Mouse (Mus musculus): Measurements from ENCODE around the gene Rbm34.
"Not testable (repeated sequence)": the region's sequence is repeated elsewhere in the genome, so short reads cannot be mapped to it uniquely, and the experiment has no call there.

The Rbm34 gene

DNA sequence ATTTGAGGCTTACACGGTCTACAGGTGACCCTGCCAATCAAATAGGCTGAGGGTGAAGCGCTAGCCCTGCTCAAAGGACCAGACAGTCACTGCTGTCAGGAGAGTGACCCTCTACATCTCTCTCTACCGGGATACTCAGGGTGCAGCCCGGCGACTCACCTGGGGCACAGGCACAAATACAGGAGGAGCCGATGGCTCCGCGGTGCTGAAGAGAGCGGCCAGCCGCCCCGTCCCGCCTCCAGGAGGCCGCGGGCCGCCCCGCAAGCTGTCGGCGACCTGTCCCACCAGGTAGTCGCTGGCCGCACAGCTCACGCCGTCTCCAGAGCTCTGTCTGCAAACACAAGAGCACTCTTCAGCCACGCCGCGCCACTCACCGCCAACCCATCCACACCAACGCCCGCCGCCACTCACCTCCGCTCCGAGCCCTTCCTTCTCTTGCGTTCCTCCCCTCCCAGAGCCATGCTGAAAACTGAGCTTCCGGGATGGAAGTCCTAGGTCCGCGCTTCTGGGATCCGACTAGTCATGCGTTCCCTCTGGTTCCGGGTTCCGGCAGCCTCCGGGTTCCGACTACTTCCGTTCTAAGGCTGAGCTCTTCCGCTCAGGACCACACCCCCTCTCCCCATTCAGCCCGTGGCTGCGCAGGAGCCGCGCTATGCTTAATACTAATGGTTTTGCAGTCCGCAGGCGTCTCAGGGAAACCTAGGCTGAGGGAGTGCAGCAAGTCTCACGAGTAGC lies at the start of gene Rbm34:
Gene Rbm34 (minus strand): TSS at position 493 of the 735 bp plus-strand sequence.
- peak; percentile 94 to 96 for DNase-seq

DNA sequence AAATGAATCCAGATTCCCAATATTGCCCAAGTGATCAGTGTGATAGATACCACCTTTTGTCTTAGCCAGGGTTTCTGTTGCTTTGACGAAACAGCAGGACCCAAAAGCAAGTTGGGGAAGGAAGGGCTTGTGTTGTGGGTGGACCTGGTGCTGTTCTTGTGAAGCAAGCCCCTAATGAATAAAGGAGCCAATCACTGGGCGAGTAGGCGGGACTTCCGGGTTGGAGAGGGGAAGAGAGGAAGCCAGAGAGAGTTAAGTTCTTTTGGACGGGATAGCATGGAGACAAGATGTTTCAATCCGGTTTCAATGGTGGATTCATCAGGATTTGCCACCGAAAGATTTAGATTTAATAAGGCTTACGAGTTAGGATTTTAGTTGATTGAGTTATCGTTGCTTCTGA lies 40.8 kb upstream of the Rbm34 start:
- DNase-seq: no peak

DNA sequence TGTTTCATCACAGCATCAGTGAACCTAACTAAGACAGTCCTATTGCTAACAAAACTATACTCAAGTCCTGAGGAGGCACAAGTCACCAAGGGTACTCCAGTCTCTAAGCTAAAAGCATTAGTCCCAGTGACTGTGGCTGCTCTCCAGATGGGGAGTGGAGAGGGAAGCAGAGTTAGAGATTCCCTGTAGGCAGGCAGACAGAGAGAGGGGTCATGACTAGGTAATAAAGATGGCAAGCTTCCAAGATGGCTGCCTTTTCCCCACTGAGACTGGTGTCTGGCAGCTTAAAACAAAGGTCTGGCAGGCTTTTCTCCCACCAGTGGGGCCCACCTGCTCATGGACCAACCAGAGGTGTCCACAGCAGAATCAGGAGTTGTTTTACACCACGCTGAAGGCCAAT lies 23.6 kb upstream of the Rbm34 start:
- DNase-seq: no peak

DNA sequence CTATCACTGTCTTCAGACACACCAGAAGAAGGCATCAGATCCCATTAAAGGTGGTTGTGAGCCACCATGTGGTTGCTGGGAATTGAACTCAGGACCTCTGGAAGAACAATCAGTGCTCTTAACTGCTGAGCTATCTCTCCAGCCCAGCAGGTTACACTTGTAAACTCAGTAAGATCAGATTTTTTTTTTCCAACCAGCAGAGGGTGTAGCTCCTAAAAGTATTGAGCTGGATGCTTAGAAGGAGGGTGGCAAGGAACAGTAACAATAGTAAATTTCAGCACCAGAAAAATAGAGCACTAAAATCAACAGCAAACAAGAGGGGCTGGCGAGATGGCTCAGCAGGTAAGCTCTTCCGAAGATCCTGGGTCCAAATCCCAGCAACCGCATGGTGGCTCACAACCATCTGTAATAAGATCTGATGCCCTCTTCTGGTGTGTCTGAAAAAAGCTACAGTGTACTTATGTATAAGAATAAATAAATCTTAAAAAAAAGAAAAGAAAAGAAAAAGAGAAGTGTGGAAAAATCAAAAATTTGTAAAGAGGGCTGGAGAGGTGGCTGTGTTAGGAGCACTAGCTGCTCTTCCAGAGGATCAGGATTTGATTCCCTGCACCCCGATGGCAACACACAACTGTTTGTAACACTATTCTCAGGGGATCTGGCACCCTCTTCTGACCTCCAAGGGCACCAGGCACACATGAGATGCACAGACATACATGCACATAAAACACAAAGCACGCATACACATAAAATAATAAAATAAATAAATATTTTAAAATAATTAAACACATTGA lies 18.7 kb upstream of the Rbm34 start:
- no peak for DNase-seq

DNA sequence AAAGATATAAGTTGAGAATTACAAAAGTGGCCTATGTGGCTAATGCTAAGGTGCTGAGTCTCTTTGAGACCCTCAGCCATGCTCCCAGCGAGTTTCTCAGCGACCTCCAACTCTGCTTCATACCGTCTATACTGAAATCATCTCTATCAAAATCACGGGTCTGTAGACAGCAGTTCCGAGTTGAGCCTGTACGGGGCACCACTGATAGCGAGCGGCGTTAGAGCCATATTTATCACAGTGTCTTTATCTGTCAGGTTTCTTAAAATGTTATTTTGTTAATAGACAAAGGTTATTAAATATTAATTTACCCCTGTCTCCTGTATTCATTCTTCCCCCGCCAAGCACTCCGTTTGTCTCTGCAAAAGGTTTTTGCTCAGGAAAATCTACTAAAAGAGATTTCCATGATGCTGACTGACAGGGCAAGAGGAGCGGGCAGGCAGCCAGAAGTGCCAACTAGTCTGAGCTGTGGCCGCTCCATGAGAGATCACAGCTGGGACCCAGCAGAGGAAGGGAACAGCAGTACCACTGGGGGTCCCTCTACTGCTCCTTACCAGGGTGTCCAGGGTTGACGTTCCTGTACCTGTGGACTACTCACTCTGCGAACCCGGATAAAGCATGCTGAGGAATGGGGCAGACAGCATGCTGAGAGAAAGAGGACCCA lies 17.6 kb upstream of the Rbm34 start:
- peak; percentile 68 to 71 for DNase-seq

DNA sequence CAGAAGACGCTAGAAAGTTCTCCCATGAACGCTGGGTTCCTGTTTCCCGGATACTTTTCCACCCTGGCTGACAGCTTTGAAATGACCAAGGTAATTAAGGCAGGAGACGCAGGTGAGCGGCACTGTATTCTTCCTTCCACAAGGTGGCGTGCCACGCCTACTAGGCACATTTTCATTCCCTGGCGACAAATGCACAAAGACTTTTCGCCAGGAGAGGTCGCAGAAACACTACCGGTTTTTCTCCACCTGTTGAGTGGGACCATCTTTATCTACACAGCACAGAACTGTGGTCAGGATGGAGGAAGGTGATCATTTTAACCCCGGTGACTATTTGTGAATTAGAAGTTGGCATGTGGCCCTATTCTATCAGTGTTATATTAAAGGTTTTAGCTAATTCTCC lies 15.6 kb upstream of the Rbm34 start:
- DNase-seq: peak; percentile 91 to 93

DNA sequence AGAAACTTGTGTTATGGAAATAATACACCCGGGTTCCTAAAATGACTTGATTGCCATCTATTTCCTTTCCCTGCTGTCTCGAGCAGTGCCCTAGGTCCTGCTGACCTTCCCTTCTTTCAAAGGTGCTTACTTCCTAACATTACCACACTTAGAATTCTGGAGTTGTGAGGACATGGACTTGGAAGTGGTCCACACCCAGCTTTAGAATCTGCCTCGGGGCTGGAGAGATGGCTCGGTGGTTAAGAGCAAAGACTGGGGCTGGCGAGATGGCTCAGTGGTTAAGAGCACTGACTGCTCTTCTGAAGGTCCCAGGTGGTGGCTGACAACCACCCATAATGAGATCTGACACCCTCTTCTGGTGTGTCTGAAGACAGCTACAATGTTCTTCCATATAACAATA lies 9.2 kb upstream of the Rbm34 start:
- DNase-seq: no peak

DNA sequence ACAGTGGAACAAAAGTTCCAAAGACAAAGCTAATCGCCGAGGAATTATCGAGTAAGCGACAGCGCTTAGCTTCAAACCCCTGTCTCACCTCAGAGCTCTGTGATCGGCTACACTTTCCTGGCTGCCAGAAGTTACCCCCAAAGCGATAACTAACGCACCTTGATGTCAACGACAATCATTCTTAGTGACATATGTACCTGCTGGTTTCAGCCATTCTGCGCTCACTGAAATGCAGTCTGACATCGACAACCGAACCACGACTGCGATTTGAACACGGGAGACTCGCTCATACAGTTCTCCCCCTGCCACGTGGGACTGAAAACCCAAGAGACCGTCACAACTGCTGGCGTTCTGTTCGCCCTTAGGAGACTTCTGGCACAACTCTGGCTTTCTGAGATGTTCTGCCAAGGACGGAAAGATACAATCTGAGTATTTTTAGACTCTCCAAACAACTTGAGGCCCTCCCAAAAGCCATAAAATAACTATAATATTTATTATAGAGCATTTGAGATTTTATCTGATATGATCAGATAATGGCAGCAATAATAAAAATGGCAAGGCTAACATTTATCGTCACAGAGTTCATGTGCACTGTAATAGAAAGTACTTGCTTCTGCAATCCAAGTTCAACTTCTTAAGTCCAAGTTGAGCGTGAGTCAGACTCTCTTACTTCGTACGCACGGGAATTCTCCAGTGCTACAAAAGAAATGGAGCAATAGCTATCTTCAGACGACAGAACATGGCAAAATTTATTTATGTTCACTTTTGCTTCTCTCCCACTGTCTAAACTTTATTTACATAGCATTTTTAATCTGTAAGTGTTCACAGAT lies 8.4 kb upstream of the Rbm34 start:
- no peak for DNase-seq

DNA sequence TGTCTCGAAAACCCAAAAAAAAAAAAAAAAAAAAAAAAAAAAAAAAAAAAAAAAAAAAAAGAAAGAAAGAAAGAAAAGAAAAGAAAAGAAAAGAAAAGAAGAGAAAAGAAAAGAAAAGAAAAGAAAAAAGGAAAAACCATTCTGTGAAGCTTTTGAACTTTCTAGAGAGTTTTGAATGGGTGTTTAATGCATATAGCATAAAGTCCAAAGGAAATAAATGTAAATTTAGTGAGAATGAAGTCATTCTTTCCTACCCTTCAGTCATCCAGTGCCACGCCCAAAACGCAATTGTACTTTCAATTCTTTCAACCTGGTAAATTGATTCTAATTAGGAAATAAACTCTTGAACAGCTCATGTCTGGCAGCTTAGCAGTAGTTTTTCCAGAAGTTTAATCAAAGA lies 7.7 kb upstream of the Rbm34 start:
- not testable (repeated sequence) for DNase-seq

DNA sequence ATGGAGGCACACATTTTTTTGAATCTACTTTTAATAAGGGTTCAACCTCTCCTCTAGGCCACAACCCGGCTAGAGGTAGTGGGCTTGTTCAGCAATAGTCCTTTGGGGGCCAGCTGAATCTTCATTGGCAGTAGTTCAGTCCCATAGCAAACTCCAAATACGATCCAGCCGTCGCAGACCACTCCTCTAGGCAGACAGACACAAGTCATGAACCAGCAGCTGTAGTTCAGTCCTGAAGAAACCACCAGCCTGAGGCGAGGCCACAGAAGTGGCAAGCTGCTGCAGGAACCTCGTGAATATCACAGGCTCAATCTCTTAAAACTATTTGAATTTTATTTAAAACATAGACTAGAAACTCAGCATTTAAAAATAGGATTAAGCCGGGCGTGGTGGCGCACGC lies 7.2 kb upstream of the Rbm34 start:
- DNase-seq: no peak

DNA sequence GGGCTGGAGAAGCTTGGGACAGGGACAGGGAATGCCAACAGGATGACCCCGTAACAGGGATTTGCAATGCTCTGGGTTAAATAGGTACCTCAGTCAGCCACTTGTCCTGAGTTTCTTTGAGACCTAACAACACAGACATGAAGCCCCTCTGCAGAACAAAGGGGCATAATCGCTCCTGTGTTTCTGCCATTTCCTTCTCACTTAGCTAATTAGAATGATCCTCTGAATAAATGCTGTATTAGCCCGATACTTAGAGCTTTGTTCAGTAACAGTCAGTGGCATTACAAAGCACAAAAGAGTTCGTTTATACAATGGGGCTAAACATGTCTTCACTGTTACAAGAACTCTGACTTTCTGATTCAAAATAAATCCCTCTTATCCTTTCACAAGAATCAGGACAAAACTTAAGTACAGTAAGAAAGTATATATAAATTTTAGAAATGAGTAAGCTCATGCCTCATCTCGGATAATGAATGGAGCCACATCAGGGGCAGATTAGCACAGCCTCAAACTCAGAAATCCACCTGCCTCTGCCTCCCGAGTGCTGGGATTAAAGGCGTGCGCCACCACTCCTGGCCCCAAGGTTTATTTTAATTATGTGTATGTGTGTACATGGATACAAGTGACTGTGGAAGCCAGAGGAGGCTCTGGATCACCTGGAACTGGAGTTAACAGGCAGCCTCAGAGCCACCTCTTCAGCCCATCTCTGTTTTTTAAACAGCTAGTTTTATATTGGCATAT lies 5.9 kb upstream of the Rbm34 start:
- DNase-seq: no peak

DNA sequence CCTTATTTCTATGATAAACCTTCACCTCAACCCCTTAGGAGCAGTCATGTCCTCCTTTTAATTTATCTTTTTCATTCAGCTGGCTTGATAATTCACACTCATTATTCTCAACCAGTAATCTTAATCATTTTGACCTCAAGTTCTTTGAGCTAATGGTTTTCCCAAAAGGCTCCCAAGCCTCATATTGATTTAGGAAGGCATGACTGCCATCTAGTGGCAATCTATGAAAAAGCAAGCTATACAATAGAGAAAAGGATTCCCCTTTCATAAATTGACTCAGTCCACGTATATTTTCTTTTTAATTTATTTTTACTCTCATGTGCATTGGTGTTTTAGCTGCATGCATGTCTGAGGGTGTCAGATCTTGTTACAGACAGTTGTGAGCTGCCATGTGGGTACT lies 4.8 kb upstream of the Rbm34 start:
- DNase-seq: peak; percentile 41 to 69

DNA sequence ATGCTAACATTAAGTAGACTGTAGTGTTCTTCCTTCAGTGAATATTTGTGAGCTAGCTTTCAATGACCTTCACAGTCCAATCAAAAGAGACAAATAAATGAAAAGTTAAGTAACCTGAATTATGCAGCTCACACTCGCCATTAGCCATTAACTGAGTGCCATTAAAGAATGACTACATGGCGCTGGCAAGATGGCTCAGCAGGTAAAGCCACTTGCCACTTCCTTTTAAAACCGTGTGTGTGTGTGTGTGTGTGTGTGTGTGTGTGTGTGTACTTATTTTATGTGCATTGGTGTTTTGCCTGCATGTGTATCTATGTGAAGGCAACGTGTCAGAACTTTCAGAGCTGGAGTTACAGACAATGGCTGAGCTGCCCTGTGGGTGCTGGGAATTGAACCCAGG lies 3.6 kb upstream of the Rbm34 start:
- no peak for DNase-seq

DNA sequence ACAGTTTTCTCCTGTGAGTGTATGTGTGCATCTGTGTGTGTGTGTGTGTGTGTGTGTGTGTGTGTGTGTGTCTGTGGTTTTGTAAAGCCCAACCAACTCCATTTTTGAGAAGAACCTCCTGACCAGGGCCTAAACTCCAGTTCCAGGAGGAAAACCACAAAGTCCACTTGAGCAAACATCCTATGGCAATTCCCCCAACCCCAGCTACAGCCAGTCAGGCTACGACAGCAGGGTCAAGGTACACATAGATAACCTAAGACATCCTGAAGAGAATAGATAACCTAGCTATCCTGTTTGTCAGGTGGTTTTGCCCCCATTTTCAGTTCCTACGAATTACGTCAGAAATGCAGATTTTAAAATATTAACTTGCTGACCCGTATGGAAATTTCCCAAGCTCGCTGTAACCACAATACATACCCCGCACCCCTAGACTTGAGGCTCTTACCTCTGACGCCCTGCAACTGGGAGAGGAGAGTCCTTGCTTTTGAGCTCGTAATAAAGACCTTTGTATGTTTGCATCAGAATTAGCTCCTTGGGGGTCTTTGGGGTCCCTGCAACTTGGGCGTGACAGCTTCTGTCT lies 2.9 kb upstream of the Rbm34 start:
- no peak for DNase-seq

DNA sequence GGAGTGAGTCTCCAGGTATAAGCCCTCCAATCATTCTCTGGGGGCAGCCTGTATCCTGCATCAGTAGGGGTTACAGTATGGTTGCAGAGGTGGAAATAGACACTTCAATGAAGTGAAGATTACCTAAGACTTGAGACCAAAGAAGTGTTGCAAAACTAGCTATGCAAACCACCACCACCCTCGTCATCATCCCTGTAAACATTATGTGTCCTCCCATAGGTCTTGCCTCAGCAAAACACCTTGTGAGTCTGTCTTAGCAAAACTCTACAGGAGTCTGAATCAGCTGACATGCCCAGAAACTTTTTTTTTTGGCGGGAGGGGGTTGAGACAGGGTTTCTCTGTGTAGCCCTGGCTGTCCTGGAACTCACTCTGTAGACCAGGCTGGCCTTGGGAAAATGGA lies 1.8 kb upstream of the Rbm34 start:
- no peak for DNase-seq

DNA sequence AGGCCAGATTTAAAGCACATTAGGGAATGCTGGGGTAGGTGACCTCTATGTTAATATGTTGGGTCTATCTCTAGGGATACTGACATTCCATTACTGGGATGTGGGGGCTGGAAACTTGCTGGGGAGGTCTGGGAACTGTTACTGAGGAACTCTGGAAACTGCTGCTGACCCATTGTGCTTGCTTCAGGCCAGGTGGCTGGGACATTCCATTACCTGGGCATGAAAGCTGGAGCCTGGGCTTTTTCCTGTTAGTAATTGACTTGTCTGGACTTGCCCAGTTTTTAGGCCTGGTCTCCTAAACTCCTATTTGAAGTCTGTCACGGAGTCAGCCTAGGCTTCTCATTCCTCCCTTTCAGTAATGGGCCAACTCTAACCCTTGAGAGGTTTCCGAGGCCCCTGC lies 1.2 kb upstream of the Rbm34 start:
- no peak for DNase-seq

DNA sequence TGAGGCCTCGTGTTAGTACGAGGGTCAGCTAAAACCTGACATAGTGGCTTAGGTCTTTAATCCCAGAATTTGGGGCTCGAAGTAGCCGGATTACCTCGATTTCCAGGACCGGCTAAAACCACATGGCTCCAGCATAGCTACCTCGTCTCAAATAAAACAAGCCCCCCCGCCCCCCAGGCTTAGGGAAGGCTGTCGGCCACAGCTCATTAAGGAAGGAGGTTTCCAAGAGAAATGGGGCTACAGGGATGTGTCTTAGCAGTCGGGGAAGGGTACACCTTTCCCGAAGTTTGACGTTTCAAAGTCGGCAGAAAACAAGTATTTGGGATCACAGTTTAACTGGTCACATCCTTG lies 418 bp upstream of the Rbm34 start:
- no peak for DNase-seq

DNA sequence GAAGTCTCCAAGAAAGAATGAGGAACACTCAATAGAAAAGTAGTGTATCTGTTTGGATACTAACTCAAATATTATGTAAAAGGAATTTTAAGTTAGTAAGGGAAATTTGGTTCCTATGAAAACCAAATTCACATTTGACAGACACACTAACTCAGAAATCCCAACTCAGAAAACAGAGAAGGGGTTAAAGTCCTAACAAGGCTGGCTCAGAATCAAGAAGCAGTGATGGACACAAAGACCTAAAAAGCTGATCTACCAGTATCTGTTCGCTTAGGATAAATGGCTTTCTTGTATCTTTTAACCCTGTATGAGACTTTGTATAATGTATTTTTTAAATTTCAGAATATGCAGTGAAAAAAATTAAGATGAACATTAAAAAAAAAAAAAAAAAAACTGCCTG lies 1.3 kb downstream of the Rbm34 start:
- DNase-seq: no peak

DNA sequence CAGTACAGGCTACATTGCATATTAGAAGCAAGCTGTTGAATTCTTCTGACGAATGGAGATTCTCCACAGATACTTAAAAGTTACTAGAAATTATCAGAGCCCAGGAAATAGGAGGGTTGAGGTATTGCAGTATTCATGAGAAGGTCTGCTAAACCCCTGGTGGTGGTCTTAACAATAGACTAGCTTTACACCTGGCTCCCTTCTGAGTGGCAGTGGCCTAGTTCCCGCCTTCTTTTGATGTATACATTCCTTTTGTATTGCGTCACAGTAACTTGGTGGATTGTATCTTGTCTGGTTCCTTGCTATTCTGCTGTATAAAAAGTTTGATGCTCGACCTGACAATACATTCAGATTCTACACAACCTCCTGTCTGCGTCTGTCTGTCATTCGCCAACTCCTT lies 2.8 kb downstream of the Rbm34 start:
- no peak for DNase-seq

DNA sequence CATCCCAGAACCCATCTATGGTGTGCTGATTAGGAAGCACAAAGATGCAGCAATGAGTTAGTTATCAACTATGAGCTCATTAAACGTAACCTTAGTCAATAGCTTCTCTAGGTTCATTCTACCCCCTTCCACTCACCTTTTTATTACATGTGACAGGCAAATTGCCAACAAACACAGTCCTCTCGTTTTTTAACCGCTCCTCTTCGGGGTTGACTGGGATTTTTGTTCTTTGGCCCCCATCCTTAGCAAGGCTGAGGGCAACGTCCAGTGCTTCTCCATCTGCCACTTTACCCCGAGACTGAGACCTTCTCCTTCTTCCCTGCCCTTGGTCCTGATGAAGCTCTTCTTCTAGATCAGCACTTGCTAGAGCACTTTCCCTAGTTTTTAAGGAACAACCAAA lies 5.6 kb downstream of the Rbm34 start:
- DNase-seq: no peak

DNA sequence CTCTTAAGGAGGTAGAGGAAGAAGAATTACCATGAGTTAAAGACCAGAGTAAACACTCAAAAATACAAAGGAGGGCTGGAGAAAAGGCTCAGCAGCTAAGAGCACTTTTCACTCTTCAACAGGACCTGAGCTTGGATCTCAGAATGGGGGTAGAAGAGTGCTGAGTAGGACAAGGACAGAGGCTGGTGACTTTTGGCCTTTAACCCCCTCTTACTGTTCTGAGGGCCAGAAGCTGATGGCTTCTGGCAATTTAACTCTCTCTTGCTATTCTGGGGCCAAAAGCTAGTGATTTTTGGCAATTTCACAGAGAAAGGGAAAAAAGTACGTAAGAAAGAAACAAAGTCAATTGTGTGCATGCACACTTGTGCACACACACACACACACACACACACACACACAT lies 8.0 kb downstream of the Rbm34 start:
- no peak for DNase-seq

DNA sequence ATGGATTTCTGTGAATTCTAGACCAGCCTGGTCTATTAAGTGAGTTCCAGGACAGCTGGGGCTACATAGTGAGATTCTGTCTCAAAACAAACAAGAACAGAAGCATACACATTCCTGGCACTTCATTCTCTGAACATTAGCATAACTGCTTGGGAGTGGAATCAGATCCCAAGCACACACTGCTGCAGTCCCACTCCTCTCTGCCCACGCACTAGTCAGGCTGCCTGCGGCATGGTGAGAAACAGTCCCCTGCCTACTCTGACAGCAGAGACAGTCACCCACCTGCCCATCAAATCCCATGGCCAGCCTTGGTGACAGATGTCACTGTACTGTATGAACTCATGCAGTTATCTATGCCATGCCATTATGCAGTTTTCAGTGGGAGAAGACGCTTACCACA lies 9.4 kb downstream of the Rbm34 start:
- DNase-seq: no peak

Data from cerebellum, postnatal 10 days (tissue).